Mouse (Mus musculus) fat pad, adult 2 months (tissue): ENCODE measurements at regions not wholly inside any gene's neighbourhood (a gene's known extent, or its start where the extent isn't known, plus 50 kb on each side); places are given as distances from the start of the nearest gene placed in this dataset.
A peak's percentile ranks its signal among the peaks of the same experiment; 100 is the strongest.
"Not testable (repeated sequence)": the region's sequence is repeated elsewhere in the genome, so short reads cannot be mapped to it uniquely, and the experiment has no call there.

Experiments
- DNase-seq: peaks from one replicate; pipeline ENCODE4 v3.0.0-alpha.2; 2011; ENCODE audit warnings: low read depth, low spot score; ENCODE audit errors: extremely low read depth

- DNase-seq = no peak
Measured at GRCm38 (mm10) chr12:15654585-15654984, 162.1 kb downstream of the Trib2 start.

GRCm38 (mm10) chr12:15653357-15653763, 163.4 kb downstream of the Trib2 start:
- peak; percentile 96 for DNase-seq

GRCm38 (mm10) chr12:15651293-15651692, 165.4 kb downstream of the Trib2 start:
- no peak for DNase-seq

- DNase-seq = no peak
Measured at GRCm38 (mm10) chr12:15649906-15650305, 166.8 kb downstream of the Trib2 start.

DNA sequence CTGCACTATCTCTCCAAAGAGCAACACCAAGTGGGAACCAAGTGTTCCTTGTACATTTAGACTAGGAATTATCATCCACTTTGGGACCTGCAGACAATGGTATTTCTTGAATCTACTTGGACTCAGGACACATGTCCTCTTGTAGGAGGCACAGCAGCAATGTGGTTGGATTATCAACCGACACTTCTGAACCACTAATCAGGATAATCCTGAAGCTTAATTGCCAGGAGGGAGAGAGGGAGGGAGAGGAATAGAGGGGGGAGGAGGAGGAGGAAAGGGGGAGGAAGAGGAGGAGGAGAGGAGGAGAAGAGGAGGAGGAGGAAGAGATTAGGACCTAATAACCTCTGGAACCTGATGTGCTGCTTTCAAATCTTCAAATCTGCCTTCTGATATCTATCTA, 167.5 kb downstream of the Trib2 start:
- no peak for DNase-seq

DNA sequence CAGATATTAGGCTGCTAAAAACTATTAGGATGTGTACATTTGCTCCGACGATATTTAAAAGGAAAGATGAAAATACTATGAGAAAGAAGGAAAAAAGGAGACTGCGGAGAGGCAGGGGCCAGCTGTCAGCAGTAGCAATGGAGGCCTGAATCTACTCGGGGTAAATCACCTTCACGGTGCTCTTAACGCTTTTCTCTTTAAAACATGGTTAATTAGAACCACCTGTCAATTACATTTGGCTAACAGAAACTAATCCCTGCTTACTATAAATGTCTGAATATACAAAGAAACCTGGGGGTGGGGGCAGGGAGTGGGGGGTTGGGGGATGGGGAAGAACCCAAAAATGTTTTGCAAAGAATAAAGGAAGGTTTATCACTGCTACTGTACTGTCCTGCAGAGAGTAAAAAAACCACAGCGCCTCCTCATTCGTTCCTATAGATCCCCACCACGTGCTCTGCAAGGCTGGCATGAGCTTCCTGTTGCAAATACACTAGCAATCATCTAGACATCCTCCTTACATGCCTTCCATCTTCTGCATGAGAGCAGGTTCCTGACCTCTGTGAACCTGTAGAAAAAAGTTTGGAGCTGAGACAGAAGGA, 172.5 kb downstream of the Trib2 start:
- DNase-seq = no peak

DNA sequence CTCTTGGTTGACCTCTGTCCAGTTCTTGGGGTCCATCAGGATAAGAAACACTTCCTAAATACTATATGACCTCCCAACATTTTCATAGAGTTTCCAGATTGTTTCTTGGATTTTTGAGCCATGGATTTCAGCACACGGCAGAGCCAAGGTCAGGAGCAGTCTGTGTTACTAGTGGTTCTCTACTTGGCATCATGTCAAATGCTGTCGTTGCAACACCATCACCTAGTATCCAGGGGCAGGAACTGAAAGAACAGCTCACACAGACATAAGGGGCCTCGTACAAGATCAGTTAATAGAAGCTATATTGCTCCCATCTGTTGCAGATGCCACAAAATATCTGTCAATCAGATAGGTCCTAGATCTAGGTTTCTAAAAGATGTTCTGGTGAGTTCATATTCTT, 173.1 kb downstream of the Trib2 start:
- no peak for DNase-seq

- no peak for DNase-seq
Measured at GRCm38 (mm10) chr12:15640320-15640719, 176.4 kb downstream of the Trib2 start.

GRCm38 (mm10) chr12:15629971-15630370, 186.8 kb downstream of the Trib2 start:
- DNase-seq = no peak

GRCm38 (mm10) chr12:15619521-15619920, 197.2 kb downstream of the Trib2 start:
- no peak for DNase-seq

DNA sequence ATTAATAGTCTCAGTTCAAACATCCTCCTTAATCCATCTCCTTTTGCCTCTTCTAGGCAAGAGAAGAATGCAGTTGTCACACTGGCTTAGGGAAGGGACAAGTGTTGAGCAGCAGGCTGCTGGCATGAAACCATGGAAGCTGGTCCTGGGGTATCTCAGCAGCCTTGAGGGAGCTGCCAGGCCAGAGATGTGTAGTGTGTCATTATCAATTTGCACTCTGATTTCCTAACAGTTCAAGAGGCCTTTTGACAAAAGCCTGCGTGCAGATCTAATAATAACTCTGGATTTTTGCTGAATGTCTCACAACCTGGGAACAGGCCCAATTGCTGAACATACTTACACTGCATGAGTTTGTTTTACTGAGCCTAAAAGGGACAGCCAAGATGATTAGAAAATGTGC, 199.4 kb downstream of the Trib2 start:
- no peak for DNase-seq

DNA sequence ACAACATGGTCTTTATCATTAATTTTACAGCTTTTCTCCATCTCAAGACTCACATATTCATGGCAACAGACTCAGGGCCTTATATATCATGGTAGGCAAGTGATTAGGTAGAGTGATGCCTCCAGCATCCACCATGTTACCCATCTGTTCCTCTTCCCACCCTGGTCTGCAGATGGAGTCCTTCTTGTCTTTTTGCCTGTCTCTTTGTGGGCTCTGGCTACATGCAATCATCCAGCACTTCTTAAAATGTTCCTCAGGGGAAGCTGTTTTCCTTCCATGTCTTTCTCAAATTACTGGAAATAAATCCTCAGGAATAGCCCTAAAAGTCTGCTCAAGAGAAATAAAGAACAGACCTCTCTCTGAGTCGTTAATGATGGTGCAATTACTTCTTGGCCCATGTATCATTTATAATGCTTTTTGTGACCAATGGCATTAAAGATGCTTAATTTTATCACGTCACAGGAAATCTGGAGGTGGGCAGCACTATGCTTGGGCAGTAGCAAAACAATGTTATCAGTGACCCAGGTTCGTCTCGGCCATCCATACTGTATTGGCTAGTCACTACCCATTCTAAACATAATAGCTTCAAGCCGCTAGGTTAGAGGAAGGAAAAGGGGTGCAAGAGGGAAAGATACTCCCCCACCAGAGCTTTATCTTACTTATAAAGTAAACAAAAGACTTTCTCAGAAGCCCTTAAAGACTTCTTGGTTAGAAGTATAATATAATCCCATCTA, 204.7 kb downstream of the Trib2 start:
- no peak for DNase-seq

DNA sequence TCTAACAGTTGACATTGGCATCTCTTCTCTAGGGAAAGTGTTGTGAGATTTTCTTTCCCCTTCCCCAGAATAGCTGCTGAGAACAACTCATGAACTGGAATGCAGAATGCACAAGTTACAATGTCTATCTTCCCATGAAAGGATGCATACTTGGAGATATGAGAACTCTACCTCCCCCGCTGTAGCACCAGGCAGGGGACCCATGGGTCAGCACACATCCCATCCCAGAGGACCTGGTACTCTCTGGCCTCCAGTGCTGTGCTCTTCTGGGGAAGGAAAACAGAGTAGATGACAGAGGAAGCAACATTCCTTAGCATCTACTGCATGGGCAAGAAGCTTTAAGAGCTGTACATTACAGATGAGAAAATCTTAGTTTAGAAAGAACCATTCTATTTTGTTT, 209.6 kb downstream of the Trib2 start:
- no peak for DNase-seq

DNA sequence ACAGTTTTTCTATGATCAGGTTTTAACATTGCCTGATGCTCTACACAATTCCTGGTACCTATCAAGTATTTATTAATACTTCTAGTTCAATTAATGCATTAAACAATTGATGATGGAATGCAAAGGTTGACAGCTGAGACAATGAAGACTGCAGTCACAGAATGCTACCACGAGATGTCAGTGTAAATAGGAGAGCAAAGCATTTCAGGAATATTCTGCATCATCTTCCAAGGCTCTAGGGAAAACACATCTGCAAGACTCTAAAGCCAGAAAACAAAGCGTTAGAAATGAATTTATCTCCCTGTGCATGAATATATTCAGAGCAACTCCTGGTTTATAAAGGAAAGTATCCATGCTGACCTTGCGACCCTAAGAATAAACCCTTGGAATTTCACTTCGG, 210.6 kb downstream of the Trib2 start:
- DNase-seq = no peak

DNA sequence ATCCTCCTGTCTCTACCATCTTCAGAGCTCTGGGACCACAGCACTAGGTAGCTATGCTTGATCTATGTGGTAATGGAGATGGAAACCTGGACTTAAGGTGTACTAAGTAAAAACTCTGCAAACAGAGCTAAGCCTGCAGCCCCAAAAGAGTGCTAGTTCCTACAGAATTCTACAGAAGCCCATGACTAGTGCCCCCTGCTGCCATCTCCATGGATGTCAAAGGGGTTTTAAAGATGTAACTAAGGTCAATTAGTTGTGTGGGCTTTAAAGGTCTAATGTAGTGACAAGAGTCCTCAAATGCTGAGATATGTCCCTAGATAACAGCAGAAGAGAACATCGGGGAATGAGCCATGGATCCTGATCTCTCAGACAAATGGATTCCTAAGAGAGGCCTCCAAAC, 212.1 kb downstream of the Trib2 start:
- DNase-seq = no peak

GRCm38 (mm10) chr12:15603885-15604284, 212.8 kb downstream of the Trib2 start:
- no peak for DNase-seq

- DNase-seq = no peak
Measured at GRCm38 (mm10) chr12:15603319-15603718, 213.4 kb downstream of the Trib2 start.

GRCm38 (mm10) chr12:15594704-15595103, 222.0 kb downstream of the Trib2 start:
- no peak for DNase-seq

- not testable (repeated sequence) for DNase-seq
Measured at GRCm38 (mm10) chr12:15587864-15588263, 228.9 kb downstream of the Trib2 start.

GRCm38 (mm10) chr12:15586706-15587442, 229.8 kb downstream of the Trib2 start:
- no peak for DNase-seq

DNA sequence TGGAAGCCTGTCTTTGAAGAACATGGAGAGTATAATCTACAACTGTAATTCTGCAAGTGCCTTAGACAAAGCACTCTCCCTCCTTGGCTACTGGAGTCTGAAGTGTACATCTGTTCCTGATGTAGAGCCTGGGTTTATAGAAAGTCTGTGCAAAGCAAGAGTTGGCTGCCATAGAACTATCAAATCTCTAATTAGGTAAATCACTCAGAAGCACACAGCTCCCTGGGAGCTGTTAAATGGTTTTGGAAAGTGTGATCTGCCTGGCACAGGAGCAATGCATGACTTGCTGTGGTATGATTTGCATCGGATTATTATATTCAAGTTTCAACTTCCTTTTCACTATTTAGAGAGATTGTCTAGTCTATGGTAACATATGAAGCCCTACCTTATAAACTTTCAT, 230.9 kb downstream of the Trib2 start:
- DNase-seq = no peak

- no peak for DNase-seq
Measured at GRCm38 (mm10) chr12:15584721-15585120, 232.0 kb downstream of the Trib2 start.
